Mouse (Mus musculus): ENCODE measurements around the gene Olfr672. TPM values are rescaled to one million over a fixed set of nuclear protein-coding genes. Genes with fewer than 3 reads are reported as not detected.
"Not testable (repeated sequence)": the region's sequence is repeated elsewhere in the genome, so short reads cannot be mapped to it uniquely, and the experiment has no call there.

Olfr672 gene
- not detected in 2 replicates for polyA plus RNA-seq (2016; fragmentation: Nextera tagmentation; extraction: Ambion mirVana)

DNA sequence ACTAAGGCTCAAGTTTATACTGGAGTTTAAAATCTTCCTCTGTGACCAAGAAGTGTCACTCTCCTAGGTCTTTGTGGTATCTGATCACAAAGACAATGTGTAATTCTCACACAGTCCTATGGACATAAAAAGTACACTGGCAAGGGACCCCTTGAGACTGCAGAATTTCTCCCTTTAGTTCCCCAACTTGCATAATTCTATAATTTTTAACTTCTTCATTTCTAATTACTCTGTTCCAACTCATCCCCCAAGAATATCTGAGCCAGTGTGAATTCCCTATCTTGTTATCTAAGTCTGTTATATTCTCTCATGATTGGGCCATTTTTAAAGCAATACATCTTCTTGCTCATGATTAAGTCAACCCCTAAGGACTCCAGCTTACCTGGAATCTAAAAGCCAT lies at the start of gene Olfr672:
TSS of gene Olfr672 (minus strand) at position 101 of the 400 bp plus-strand sequence.
- ATAC-seq (ENCODE audit: insufficient number of reproducible peaks, low FRiP score), result no peak

DNA sequence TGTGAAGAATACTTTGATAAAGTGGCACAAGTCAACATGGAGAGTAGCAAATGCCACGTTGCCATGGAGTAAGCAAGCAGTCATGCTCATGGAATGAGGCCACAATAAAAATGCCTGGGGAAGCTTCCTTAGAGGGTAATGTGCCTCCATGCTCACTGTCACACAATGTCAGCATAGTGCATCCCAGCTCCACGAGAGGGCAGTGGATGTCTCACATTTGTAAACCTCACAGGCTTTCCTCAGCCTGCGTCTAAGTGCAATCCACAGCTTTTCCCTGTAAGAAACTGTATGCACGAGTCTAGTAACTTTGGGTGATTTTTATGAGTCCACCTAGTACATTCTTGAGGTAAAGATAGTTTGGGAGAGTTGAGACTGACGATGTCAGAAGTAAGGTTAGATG lies 32.0 kb upstream of the Olfr672 start:
- H3K4me1 ChIP-seq (replicated peaks); H3K4me2 ChIP-seq; H3K36me3 ChIP-seq; H3K9me3 ChIP-seq (replicated peaks); H3K9ac ChIP-seq; H3K27ac ChIP-seq (ENCODE audit: poor library complexity, severe bottlenecking); ATAC-seq (ENCODE audit: insufficient number of reproducible peaks, low FRiP score); H3K27me3 ChIP-seq (replicated peaks); H3K4me3 ChIP-seq: not testable (repeated sequence)
- 52% methylated on average over 5 of the region's 5 CpGs for WGBS

More for the DNA sequence above, at the start of gene Olfr672:
- Histone ChIP-seq H3K4me2 (no peak within 1 kb of the TSS), H3K9ac (no peak within 1 kb of the TSS), H3K27me3 (replicated peaks) (no peaks in the 10 kb centered on the region), H3K4me3 (no peak within 1 kb of the TSS), H3K36me3 (no peaks in the 10 kb centered on the region), H3K27ac (ENCODE audit: poor library complexity, severe bottlenecking) (no peak within 1 kb of the TSS), H3K9me3 (replicated peaks) (no peaks in the 10 kb centered on the region), H3K4me1 (replicated peaks) (no peaks in the 10 kb centered on the region)

DNA sequence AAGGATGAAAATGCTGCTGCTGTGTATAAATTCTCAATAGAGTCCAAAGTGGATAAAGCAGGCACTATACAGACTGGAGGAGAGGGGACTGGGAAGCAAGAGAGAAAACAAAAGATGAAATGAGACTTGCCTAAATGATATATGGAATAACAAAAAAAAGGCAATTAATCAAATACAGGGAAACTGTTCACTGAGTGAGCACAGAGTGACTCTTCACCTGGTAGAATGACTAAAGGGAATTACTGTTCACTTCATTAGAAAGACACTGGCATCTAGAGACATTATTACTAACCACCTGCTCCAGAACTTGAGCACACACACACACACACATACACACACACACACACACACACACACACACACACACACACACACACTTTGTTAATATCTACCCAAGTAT lies 30.6 kb upstream of the Olfr672 start, which contains the start of gene Olfr676:
TSS of gene Olfr676 (plus strand) at position 301 of the 400 bp plus-strand sequence.
- H3K4me1 ChIP-seq (replicated peaks), result no peaks in the 10 kb centered on the region
- H3K9ac ChIP-seq, result no peak within 1 kb of the TSS
- H3K27ac ChIP-seq (ENCODE audit: poor library complexity, severe bottlenecking), result no peak within 1 kb of the TSS
- H3K4me2 ChIP-seq, result no peak within 1 kb of the TSS
- no peaks in the 10 kb centered on the region for H3K27me3 ChIP-seq (replicated peaks)
- no peak for ATAC-seq (ENCODE audit: insufficient number of reproducible peaks, low FRiP score)
- H3K36me3 ChIP-seq, result no peaks in the 10 kb centered on the region
- no peak within 1 kb of the TSS for H3K4me3 ChIP-seq
- no peaks in the 10 kb centered on the region for H3K9me3 ChIP-seq (replicated peaks)

DNA sequence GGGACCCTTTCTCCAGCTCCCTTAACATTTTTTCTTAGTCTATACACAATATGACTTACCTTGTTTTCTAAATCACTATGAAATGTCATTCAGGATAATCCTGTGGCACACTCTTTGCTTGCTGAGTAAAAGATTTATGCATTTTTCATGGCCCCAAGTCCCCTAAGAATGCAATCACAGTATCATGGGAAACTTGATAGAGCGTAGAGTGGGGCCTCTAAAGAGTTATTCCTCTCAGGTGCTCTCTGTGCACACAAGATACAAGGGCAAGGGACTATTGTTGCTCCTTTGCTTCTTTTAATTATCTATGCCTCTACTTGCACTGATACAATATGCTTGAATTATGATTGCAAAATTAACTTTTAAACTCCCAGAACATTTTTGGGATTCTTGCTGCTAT lies 26.5 kb upstream of the Olfr672 start, which contains the start of gene Olfr675:
TSS of gene Olfr675 (minus strand) at position 101 of the 400 bp plus-strand sequence.
- H3K36me3 ChIP-seq, result no peaks in the 10 kb centered on the region
- no peaks in the 10 kb centered on the region for H3K4me1 ChIP-seq (replicated peaks)
- H3K27ac ChIP-seq (ENCODE audit: poor library complexity, severe bottlenecking), result no peak within 1 kb of the TSS
- no peak within 1 kb of the TSS for H3K9ac ChIP-seq
- H3K4me2 ChIP-seq, result no peak within 1 kb of the TSS
- no peaks in the 10 kb centered on the region for H3K9me3 ChIP-seq (replicated peaks)
- WGBS, result 62% methylated on average over 1 of the region's 1 CpGs
- ATAC-seq (ENCODE audit: insufficient number of reproducible peaks, low FRiP score), result no peak
- H3K4me3 ChIP-seq, result no peak within 1 kb of the TSS
- no peaks in the 10 kb centered on the region for H3K27me3 ChIP-seq (replicated peaks)

DNA sequence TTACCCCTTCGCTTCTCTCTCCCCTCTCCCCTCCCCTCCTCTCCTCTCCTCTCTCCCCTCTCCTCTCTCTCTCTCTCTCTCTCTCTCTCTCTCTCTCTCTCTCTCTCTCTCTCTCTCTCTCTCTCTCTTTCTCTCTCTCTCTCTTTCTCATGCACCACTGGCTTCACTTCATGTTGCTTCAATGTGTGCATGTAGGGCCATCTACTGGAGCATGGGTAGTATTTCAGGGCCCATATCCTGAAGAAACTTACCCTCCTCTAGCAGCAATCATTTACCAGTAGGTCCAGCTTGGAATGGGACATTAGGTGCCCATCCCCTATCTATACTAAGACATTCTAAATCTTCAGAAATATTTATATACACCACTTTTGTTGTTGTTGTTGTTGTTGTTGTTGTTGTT lies 20.7 kb upstream of the Olfr672 start:
- Histone ChIP-seq H3K4me3 (no peak overlapping the region), H3K9ac (no peak overlapping the region), H3K27ac (ENCODE audit: poor library complexity, severe bottlenecking) (no peak overlapping the region), H3K9me3 (replicated peaks) (no peaks in the 10 kb centered on the region), H3K4me2 (no peak overlapping the region), H3K27me3 (replicated peaks) (no peaks in the 10 kb centered on the region), H3K36me3 (no peaks in the 10 kb centered on the region), H3K4me1 (replicated peaks) (no peaks in the 10 kb centered on the region)
- no peak for ATAC-seq (ENCODE audit: insufficient number of reproducible peaks, low FRiP score)
- WGBS, result 59% methylated on average over 1 of the region's 1 CpGs

DNA sequence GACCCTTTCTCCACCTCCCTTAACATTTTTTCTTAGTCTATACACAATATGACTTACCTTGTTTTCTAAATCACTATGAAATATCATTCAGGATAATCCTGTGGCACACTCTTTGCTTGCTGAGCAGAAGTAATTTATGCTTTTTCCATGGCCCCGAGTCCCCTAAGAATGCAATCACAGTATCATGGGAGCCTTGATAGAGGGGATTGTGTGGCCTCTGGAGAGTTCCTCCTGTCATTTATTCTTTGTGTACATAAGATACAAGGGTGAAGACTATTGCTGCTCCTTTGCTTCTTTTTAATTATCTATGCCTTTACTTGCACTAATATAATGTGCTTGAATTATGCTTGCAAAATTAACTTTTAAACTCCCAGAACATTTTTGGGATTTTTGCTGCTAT lies 22.8 kb downstream of the Olfr672 start, which contains the start of gene Olfr671:
TSS of gene Olfr671 (minus strand) at position 101 of the 400 bp plus-strand sequence.
- Histone ChIP-seq H3K4me3 (no peak within 1 kb of the TSS), H3K4me1 (replicated peaks) (no peaks in the 10 kb centered on the region), H3K9ac (no peak within 1 kb of the TSS), H3K36me3 (no peaks in the 10 kb centered on the region), H3K27me3 (replicated peaks) (no peaks in the 10 kb centered on the region), H3K9me3 (replicated peaks) (peaks cover 5% of the 10 kb centered on the region), H3K4me2 (no peak within 1 kb of the TSS), H3K27ac (ENCODE audit: poor library complexity, severe bottlenecking) (no peak within 1 kb of the TSS)
- WGBS, result 69% methylated on average over 1 of the region's 1 CpGs
- no peak for ATAC-seq (ENCODE audit: insufficient number of reproducible peaks, low FRiP score)

DNA sequence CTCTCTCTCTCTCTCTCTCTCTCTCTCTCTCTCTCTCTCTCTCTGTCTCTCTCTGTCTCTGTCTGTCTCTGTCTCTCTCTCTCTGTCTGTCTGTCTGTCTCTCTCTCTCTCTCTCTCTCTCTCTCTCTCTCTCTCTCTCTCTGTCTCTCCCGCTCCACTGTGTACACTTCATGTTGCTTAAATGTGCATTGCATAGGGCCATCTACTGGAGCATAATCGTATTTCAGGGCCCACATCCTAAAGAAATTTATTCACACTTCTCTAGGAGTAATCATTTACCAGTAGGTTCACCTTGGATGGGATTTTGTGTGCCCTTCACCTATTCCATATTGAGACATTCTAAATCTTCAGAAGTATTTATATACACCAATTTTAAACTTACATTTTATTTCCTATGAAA lies 29.3 kb downstream of the Olfr672 start:
- ATAC-seq (ENCODE audit: insufficient number of reproducible peaks, low FRiP score); H3K27me3 ChIP-seq (replicated peaks); H3K27ac ChIP-seq (ENCODE audit: poor library complexity, severe bottlenecking); H3K9me3 ChIP-seq (replicated peaks); H3K9ac ChIP-seq; H3K4me1 ChIP-seq (replicated peaks); H3K4me2 ChIP-seq; H3K4me3 ChIP-seq; H3K36me3 ChIP-seq: not testable (repeated sequence)
- WGBS, result 63% methylated on average over 2 of the region's 2 CpGs

DNA sequence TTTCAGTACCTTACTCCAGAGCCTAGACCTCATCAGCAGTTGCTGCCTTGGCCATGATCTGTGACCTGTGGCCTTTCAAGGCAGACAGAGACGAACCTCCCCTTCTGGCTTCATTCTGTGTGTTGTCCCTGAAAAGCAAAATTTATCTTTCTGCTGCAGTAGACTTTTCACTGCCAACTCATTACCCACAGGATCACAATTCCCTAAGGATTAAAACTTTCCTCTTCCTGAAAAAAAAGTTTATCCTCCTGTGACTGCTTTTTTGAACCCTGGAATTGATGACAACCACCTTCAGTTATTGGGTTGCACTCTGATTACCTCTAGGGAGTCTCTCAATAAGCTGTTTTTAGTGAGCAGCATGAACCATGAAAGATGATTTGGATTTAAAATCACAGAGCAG lies 39.3 kb downstream of the Olfr672 start, which contains the start of gene Olfr670:
TSS of gene Olfr670 (minus strand) at position 101 of the 400 bp plus-strand sequence.
- ATAC-seq (ENCODE audit: insufficient number of reproducible peaks, low FRiP score), result no peak
- Histone ChIP-seq H3K4me3 (no peak within 1 kb of the TSS), H3K36me3 (no peaks in the 10 kb centered on the region), H3K9me3 (replicated peaks) (0 out of 2 replicates have a peak, but pooled peaks cover 2% of the 10 kb centered on the region), H3K27me3 (replicated peaks) (no peaks in the 10 kb centered on the region), H3K9ac (no peak within 1 kb of the TSS), H3K4me1 (replicated peaks) (no peaks in the 10 kb centered on the region), H3K27ac (ENCODE audit: poor library complexity, severe bottlenecking) (no peak within 1 kb of the TSS), H3K4me2 (no peak within 1 kb of the TSS)
- 59% methylated on average over 1 of the region's 1 CpGs for WGBS

DNA sequence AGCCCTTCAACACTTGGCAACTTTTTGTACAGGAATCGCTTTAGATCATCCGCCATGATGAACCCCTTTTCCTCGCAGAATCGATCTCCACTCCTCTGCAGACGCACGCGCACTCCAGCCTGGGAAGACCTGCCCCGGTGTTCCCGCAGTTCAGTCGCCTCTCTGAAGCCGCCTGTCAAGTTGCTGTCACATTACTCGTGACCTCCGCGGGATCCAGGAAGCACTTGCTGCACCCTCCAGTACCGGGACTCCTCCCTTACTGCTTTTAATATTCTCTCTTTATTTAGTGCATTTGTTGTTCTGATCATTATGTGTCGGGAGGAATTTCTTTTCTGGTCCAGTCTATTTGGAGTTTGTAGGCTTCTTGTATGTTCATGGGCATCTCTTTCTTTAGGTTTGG lies 51.6 kb downstream of the Olfr672 start:
- not testable (repeated sequence) for H3K27ac ChIP-seq (ENCODE audit: poor library complexity, severe bottlenecking); H3K4me2 ChIP-seq; H3K4me3 ChIP-seq; H3K9me3 ChIP-seq (replicated peaks); H3K9ac ChIP-seq; H3K27me3 ChIP-seq (replicated peaks); H3K36me3 ChIP-seq; ATAC-seq (ENCODE audit: insufficient number of reproducible peaks, low FRiP score); H3K4me1 ChIP-seq (replicated peaks)
- WGBS, result 88% methylated on average over 16 of the region's 16 CpGs

Other genes starting within 250 kb of the Olfr672 start
- not detected in 2 replicates for gene Usp17le, start 224.6 kb downstream of the Olfr672 start, polyA plus RNA-seq (2016; fragmentation: Nextera tagmentation; extraction: Ambion mirVana)
- gene Usp17lb, start 159.4 kb downstream of the Olfr672 start, polyA plus RNA-seq (2016; fragmentation: Nextera tagmentation; extraction: Ambion mirVana), result not detected in 2 replicates
- not detected in 2 replicates for gene Usp17la, start 145.0 kb downstream of the Olfr672 start, polyA plus RNA-seq (2016; fragmentation: Nextera tagmentation; extraction: Ambion mirVana)
- not detected in 2 replicates for gene Olfr665, start 124.0 kb downstream of the Olfr672 start, polyA plus RNA-seq (2016; fragmentation: Nextera tagmentation; extraction: Ambion mirVana)
- gene Olfr666, start 106.1 kb downstream of the Olfr672 start, polyA plus RNA-seq (2016; fragmentation: Nextera tagmentation; extraction: Ambion mirVana), result not detected in 2 replicates
- gene Olfr667, start 80.5 kb downstream of the Olfr672 start, polyA plus RNA-seq (2016; fragmentation: Nextera tagmentation; extraction: Ambion mirVana), result not detected in 2 replicates
- gene Olfr668, start 74.0 kb downstream of the Olfr672 start, polyA plus RNA-seq (2016; fragmentation: Nextera tagmentation; extraction: Ambion mirVana), result not detected in 2 replicates
- gene Olfr669, start 67.8 kb downstream of the Olfr672 start, polyA plus RNA-seq (2016; fragmentation: Nextera tagmentation; extraction: Ambion mirVana), result not detected in 2 replicates
- not detected in 2 replicates for gene Olfr670, start 39.4 kb downstream of the Olfr672 start, polyA plus RNA-seq (2016; fragmentation: Nextera tagmentation; extraction: Ambion mirVana)
- not detected in 2 replicates for gene Olfr671, start 22.9 kb downstream of the Olfr672 start, polyA plus RNA-seq (2016; fragmentation: Nextera tagmentation; extraction: Ambion mirVana)
- gene Olfr675, start 26.4 kb upstream of the Olfr672 start, polyA plus RNA-seq (2016; fragmentation: Nextera tagmentation; extraction: Ambion mirVana), result not detected in 2 replicates
- gene Olfr676, start 30.7 kb upstream of the Olfr672 start, polyA plus RNA-seq (2016; fragmentation: Nextera tagmentation; extraction: Ambion mirVana), result not detected in 2 replicates
- gene Olfr677, start 49.3 kb upstream of the Olfr672 start, polyA plus RNA-seq (2016; fragmentation: Nextera tagmentation; extraction: Ambion mirVana), result not detected in 2 replicates
- not detected in 2 replicates for gene Olfr678, start 62.4 kb upstream of the Olfr672 start, polyA plus RNA-seq (2016; fragmentation: Nextera tagmentation; extraction: Ambion mirVana)
- gene Olfr679, start 79.2 kb upstream of the Olfr672 start, polyA plus RNA-seq (2016; fragmentation: Nextera tagmentation; extraction: Ambion mirVana), result not detected in 2 replicates
- not detected in 2 replicates for gene Olfr680-ps1, start 90.8 kb upstream of the Olfr672 start, polyA plus RNA-seq (2016; fragmentation: Nextera tagmentation; extraction: Ambion mirVana)
- not detected in 2 replicates for gene Olfr681, start 114.8 kb upstream of the Olfr672 start, polyA plus RNA-seq (2016; fragmentation: Nextera tagmentation; extraction: Ambion mirVana)
- gene Olfr683, start 145.0 kb upstream of the Olfr672 start, polyA plus RNA-seq (2016; fragmentation: Nextera tagmentation; extraction: Ambion mirVana), result not detected in 2 replicates
- not detected in 2 replicates for gene Olfr684, start 161.6 kb upstream of the Olfr672 start, polyA plus RNA-seq (2016; fragmentation: Nextera tagmentation; extraction: Ambion mirVana)
- gene Olfr685, start 184.0 kb upstream of the Olfr672 start, polyA plus RNA-seq (2016; fragmentation: Nextera tagmentation; extraction: Ambion mirVana), result not detected in 2 replicates
- not detected in 2 replicates for gene Olfr686, start 205.5 kb upstream of the Olfr672 start, polyA plus RNA-seq (2016; fragmentation: Nextera tagmentation; extraction: Ambion mirVana)

Measured in heart, embryonic 12.5 days (tissue).